Mouse (Mus musculus): ENCODE results near the gene Slfnl1. TPM values are rescaled to one million over a fixed set of nuclear protein-coding genes. Genes with fewer than 3 reads are reported as not detected.

The Slfnl1 gene
- polyA plus RNA-seq (2015; fragmentation: Nextera tagmentation; extraction: Ambion mirVana): not detected in 2 replicates

GRCm38 (mm10) chr4:120531986-120532385 is at the start of gene Slfnl1:
Slfnl1 (plus strand) TSS chr4:120532231.

GRCm38 (mm10) chr4:120569486-120570437 is 37.7 kb downstream of the Slfnl1 start, which contains the start of gene Ctps:
Ctps (minus strand) TSS chr4:120570276.

Other genes starting within 250 kb of the Slfnl1 start
- 0.14 and 0.28 TPM in 2 replicates for gene Foxo6, start 244.9 kb upstream of the Slfnl1 start, polyA plus RNA-seq (2015; fragmentation: Nextera tagmentation; extraction: Ambion mirVana)
- 25.0 and 25.2 TPM in 2 replicates for gene Scmh1, start 127.0 kb upstream of the Slfnl1 start, polyA plus RNA-seq (2015; fragmentation: Nextera tagmentation; extraction: Ambion mirVana)
- gene Ctps, start 38.0 kb downstream of the Slfnl1 start, polyA plus RNA-seq (2015; fragmentation: Nextera tagmentation; extraction: Ambion mirVana): 31.3 and 33.6 TPM in 2 replicates
- not detected in 2 replicates for gene Gm8439, start 56.5 kb downstream of the Slfnl1 start, polyA plus RNA-seq (2015; fragmentation: Nextera tagmentation; extraction: Ambion mirVana)
- gene Cited4, start 134.3 kb downstream of the Slfnl1 start, polyA plus RNA-seq (2015; fragmentation: Nextera tagmentation; extraction: Ambion mirVana): 16.2 and 19.9 TPM in 2 replicates
- 8.2 and 11.8 TPM in 2 replicates for gene Kcnq4, start 216.4 kb downstream of the Slfnl1 start, polyA plus RNA-seq (2015; fragmentation: Nextera tagmentation; extraction: Ambion mirVana)

Measured in skeletal muscle tissue, postnatal 0 days (tissue).